Mouse (Mus musculus) thymus, postnatal 10 days (tissue): ENCODE data around the gene Sin3b.
"Not testable (repeated sequence)": the region's sequence is repeated elsewhere in the genome, so short reads cannot be mapped to it uniquely, and the experiment has no call there.

Experiments used
- DNase-seq, 2 experiments: peaks; one replicate each; pipeline ENCODE4 v3.0.0; 2021; ENCODE audit warnings: low spot score in 2 of 2

The Sin3b gene

GRCm38 (mm10) chr8:72722769-72723650 is at the start of gene Sin3b:
TSS of gene Sin3b (plus strand) at chr8:72723285.
- DNase-seq, result peak; percentile 90 to 94

- DNase-seq, result no peak
These were observed 48.9 kb upstream of the Sin3b start for GRCm38 (mm10) chr8:72674184-72674583.

- DNase-seq, result peak; percentile 48 to 73
These were observed 46.6 kb upstream of the Sin3b start for GRCm38 (mm10) chr8:72676436-72676835.

GRCm38 (mm10) chr8:72676844-72677243 is 46.2 kb upstream of the Sin3b start:
- DNase-seq, result not testable (repeated sequence)

- DNase-seq, result no peak
These were observed 45.8 kb upstream of the Sin3b start for GRCm38 (mm10) chr8:72677331-72677730.

- DNase-seq, result peak; percentile 62 to 76
These were observed 43.0 kb upstream of the Sin3b start for GRCm38 (mm10) chr8:72680133-72680532.

GRCm38 (mm10) chr8:72682051-72682687 is 40.9 kb upstream of the Sin3b start:
- no peak for DNase-seq

- no peak for DNase-seq
These were observed 40.0 kb upstream of the Sin3b start for GRCm38 (mm10) chr8:72683010-72683521.

GRCm38 (mm10) chr8:72683572-72684099 is 39.4 kb upstream of the Sin3b start:
- not testable (repeated sequence) for DNase-seq

- DNase-seq, result no peak
These were observed 24.6 kb upstream of the Sin3b start for GRCm38 (mm10) chr8:72698349-72698926.

- DNase-seq, result no peak
These were observed 10.5 kb upstream of the Sin3b start for GRCm38 (mm10) chr8:72712569-72712968.

GRCm38 (mm10) chr8:72716594-72716993 is 6.5 kb upstream of the Sin3b start:
- DNase-seq, result no peak

- DNase-seq, result no peak
These were observed 2.5 kb upstream of the Sin3b start for GRCm38 (mm10) chr8:72720541-72720940.

GRCm38 (mm10) chr8:72723651-72724001 is 541 bp downstream of the Sin3b start:
- no peak for DNase-seq

- no peak for DNase-seq
These were observed 5.6 kb downstream of the Sin3b start for GRCm38 (mm10) chr8:72728636-72729035.

GRCm38 (mm10) chr8:72735001-72735400 is 11.9 kb downstream of the Sin3b start:
- DNase-seq, result peak; percentile 65 to 70

- DNase-seq, result no peak
These were observed 13.8 kb downstream of the Sin3b start for GRCm38 (mm10) chr8:72736868-72737267.

GRCm38 (mm10) chr8:72746061-72746460 is 23.0 kb downstream of the Sin3b start:
- DNase-seq, result peak; percentile 30 to 70

- DNase-seq, result no peak
These were observed 26.8 kb downstream of the Sin3b start for GRCm38 (mm10) chr8:72749846-72750245.

- no peak for DNase-seq
These were observed 27.2 kb downstream of the Sin3b start for GRCm38 (mm10) chr8:72750266-72750665.

GRCm38 (mm10) chr8:72751126-72751525 is 28.0 kb downstream of the Sin3b start:
- no peak for DNase-seq

- no peak for DNase-seq
These were observed 29.2 kb downstream of the Sin3b start for GRCm38 (mm10) chr8:72752289-72752688.
